ENCODE assay signal across 18 mouse cellular contexts in the genomic region with DNA sequence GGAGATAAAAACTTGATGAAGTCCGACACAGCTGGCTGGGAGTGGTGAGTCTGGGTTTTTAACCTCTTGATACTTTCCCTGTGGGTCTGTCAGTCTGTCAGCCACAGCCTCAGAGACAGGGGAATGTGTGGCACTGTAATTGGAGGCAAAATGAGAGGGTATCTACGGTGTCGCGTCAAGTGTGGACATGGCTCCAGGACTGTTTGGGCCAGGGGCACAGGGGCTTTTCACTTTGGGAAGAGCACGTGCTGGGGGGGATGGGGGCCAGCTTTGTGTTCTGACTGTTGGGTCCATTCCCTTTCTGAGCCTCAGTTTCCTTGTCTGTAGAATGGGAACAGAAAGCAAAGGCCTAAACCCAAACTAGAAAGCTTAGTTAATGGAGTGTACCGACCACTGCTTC. TPM values are rescaled to one million over a fixed set of nuclear protein-coding genes. Genes with fewer than 3 reads are reported as not detected.
DNase-seq lines count a peak whose midpoint lies in the region; ATAC-seq and TF ChIP-seq lines count a peak whose summit lies in the region.
"Had no signal": no experiment of that assay in that cellular context is flagged by ENCODE, and none has a peak within 500 bp of the region (broad histone marks: within the 10 kb centered on the region; RNA-seq: fewer than 3 reads in every experiment).

No protein-coding gene starts in this region.

- peak overlapping the region; percentile 64 for H3K4me3 ChIP-seq in gastrocnemius, adult 2 months
- H3K4me3 ChIP-seq in kidney, adult 2 months (ENCODE audit: insufficient read depth, low read depth, low read length), result no peak overlapping the region
- no peak overlapping the region for H3K4me3 ChIP-seq in brown adipose tissue, adult 24 weeks (ENCODE audit: insufficient read depth, low read depth, low read length)
- H3K4me3 ChIP-seq in neural tube, embryonic 15.5 days (replicated peaks), result no peak overlapping the region
- H3K4me3 ChIP-seq: liver, embryonic 13.5 days; midbrain, embryonic 15.5 days; neural tube, embryonic 12.5 days had no signal

- no peak for TF ChIP-seq POLR2A in kidney, adult 2 months (IDR thresholded peaks at IDR 0.05; ENCODE audit: low read depth, low read length)

- WGBS in kidney, adult 2 months, result 73% methylated on average over 6 of the region's 6 CpGs
- 82% methylated on average over 6 of the region's 6 CpGs for WGBS in neural tube, embryonic 15.5 days

- H3K27me3 ChIP-seq in kidney, adult 2 months (replicated peaks; ENCODE audit: control insufficient read depth, insufficient read depth, low read length), result no peaks in the 10 kb centered on the region
- no peaks in the 10 kb centered on the region for H3K27me3 ChIP-seq in neural tube, embryonic 15.5 days (replicated peaks)
- H3K27me3 ChIP-seq: midbrain, embryonic 15.5 days; neural tube, embryonic 12.5 days had no signal

- TF ChIP-seq CTCF in gastrocnemius, adult 2 months (IDR thresholded peaks at IDR 0.05), result no peak
- no peak for TF ChIP-seq CTCF in kidney, adult 2 months (conservative IDR thresholded peaks at IDR 0.05; ENCODE audit: insufficient read depth, insufficient read length, low read depth, low read length)

- ATAC-seq in neural tube, embryonic 15.5 days (ENCODE audit: low FRiP score), result no peak
- ATAC-seq: midbrain, embryonic 15.5 days had no signal

- H3K4me2 ChIP-seq in neural tube, embryonic 15.5 days, result peak overlapping the region; percentile 36
- H3K4me2 ChIP-seq: liver, embryonic 13.5 days; midbrain, embryonic 15.5 days; neural tube, embryonic 12.5 days had no signal

- H3K4me1 ChIP-seq in kidney, adult 2 months (ENCODE audit: control insufficient read depth, insufficient read depth, low read length), result peaks cover 67% of the 10 kb centered on the region
- H3K4me1 ChIP-seq in brown adipose tissue, adult 24 weeks (ENCODE audit: control insufficient read depth, insufficient read depth, insufficient read length, low read length), result peaks cover 59% of the 10 kb centered on the region
- H3K4me1 ChIP-seq in neural tube, embryonic 15.5 days, result peaks cover 93% of the 10 kb centered on the region
- H3K4me1 ChIP-seq: liver, embryonic 13.5 days had no signal

- H3K9me3 ChIP-seq in neural tube, embryonic 15.5 days (replicated peaks), result no peaks in the 10 kb centered on the region
- H3K9me3 ChIP-seq: liver, embryonic 13.5 days; midbrain, embryonic 15.5 days; neural tube, embryonic 12.5 days had no signal

- DNase-seq in gastrocnemius, adult 2 months, result peak; percentile 14
- no peak for DNase-seq in gastrocnemius, postnatal 10 days
- no peak for DNase-seq in kidney, adult 2 months
- DNase-seq in kidney, adult 11 months, result no peak
- no peak for DNase-seq in kidney, postnatal 36 days
- DNase-seq: B cell, adult 2 months; cerebellum, adult 9-11 months; layer of hippocampus, postnatal 36 days; left cerebral cortex, postnatal 4 days; liver, embryonic 13.5 days; right cerebral cortex, postnatal 4 days; thymus, postnatal 4 days had no signal

- H3K9ac ChIP-seq in neural tube, embryonic 15.5 days (replicated peaks), result no peak overlapping the region
- H3K9ac ChIP-seq: liver, embryonic 13.5 days; midbrain, embryonic 15.5 days; neural tube, embryonic 12.5 days had no signal

- H3K27ac ChIP-seq in gastrocnemius, adult 2 months, result peak overlapping the region; percentile 96
- peak overlapping the region; percentile 80 for H3K27ac ChIP-seq in kidney, adult 2 months (ENCODE audit: insufficient read depth, low read depth, low read length)
- H3K27ac ChIP-seq in brown adipose tissue, adult 24 weeks (replicated peaks; ENCODE audit: low read depth, low read length), result peak overlapping the region; percentile 76
- peak overlapping the region; percentile 68 for H3K27ac ChIP-seq in neural tube, embryonic 15.5 days (replicated peaks)
- H3K27ac ChIP-seq: liver, embryonic 13.5 days; midbrain, embryonic 15.5 days; neural tube, embryonic 12.5 days had no signal

- peaks cover 11% of the 10 kb centered on the region; the same call in 1 of the 2 replicates for H3K36me3 ChIP-seq in kidney, adult 2 months (ENCODE audit: control insufficient read depth, insufficient read depth, low read length)
- peaks cover 25% of the 10 kb centered on the region; the same call in 1 of the 2 replicates for H3K36me3 ChIP-seq in neural tube, embryonic 15.5 days
- H3K36me3 ChIP-seq: liver, embryonic 13.5 days had no signal

- intact Hi-C loops in gastrocnemius, adult 2 months (cut with DNase I), result no loop called here

RNA-seq across cellular contexts. Expression of gene Ppara, which starts 51.5 kb away (rescaled TPM):
- 10 to 100 TPM; 15.4 to 47.2 TPM for total RNA-seq in gastrocnemius, adult 2 months (2021)
- total RNA-seq in gastrocnemius, postnatal 10 days (2021), result 1 to 10 TPM; 5.0 to 6.5 TPM
- polyA plus RNA-seq in kidney, adult 2 months (2012; rRNA removed), result 31.3 and 32.5 TPM in 2 replicates
- 53.5 and 108 TPM in 2 replicates for polyA plus RNA-seq in brown adipose tissue, adult 24 weeks (2012; ENCODE audit: insufficient read depth, insufficient read length, missing spikeins)
- polyA plus RNA-seq in neural tube, embryonic 15.5 days (2015; fragmentation: Nextera tagmentation; extraction: Ambion mirVana), result 1.5 and 2.0 TPM in 2 replicates
- total RNA-seq: hematopoietic stem cell, adult 5-6 weeks; megakaryocyte progenitor cell, adult 5-6 weeks had no signal

Comparison
In these comparisons a context has a peak if more than half of its experiments do, and no peak if none do; other contexts are left out.
1. RNA of gene Ppara, which starts 51.5 kb away (polyA plus RNA-seq): 53.5 to 108 TPM in brown adipose tissue, adult 24 weeks and 31.3 to 32.5 TPM in kidney, adult 2 months; 1.5 to 2.0 TPM in neural tube, embryonic 15.5 days; every median in the first group is over 10 times any median in the second.
2. Peak in every context shown above with its lines, with median percentiles within 50 percentile points of each other: H3K27ac ChIP-seq.